Mouse (Mus musculus): Measurements from ENCODE around the gene Ifnar2. TPM values are rescaled to one million over a fixed set of nuclear protein-coding genes. Genes with fewer than 3 reads are reported as not detected.

Ifnar2 gene
- total RNA-seq, 2 experiments from 2014 or later = 32.9 to 33.2 TPM

GRCm38 (mm10) chr16:91384221-91384620 is 11.6 kb downstream of the Ifnar2 start:
- intact Hi-C loops (cut with DNase I) = no loop called here
- DNase-seq = no peak

GRCm38 (mm10) chr16:91385621-91386020 is 13.0 kb downstream of the Ifnar2 start:
- intact Hi-C loops (cut with DNase I) = no loop called here
- DNase-seq = peak; percentile 42 to 50

- no peak for DNase-seq
- intact Hi-C loops (cut with DNase I) = no loop called here
Observed at GRCm38 (mm10) chr16:91386419-91387120, 14.0 kb downstream of the Ifnar2 start.

GRCm38 (mm10) chr16:91387121-91387486 is 14.5 kb downstream of the Ifnar2 start:
- intact Hi-C loops (cut with DNase I) = no loop called here
- DNase-seq = no peak

GRCm38 (mm10) chr16:91390100-91390499 is 17.5 kb downstream of the Ifnar2 start:
- DNase-seq = no peak
- intact Hi-C loops (cut with DNase I) = no loop called here

- no peak for DNase-seq
- intact Hi-C loops (cut with DNase I) = no loop called here
Observed at GRCm38 (mm10) chr16:91391421-91391820, 18.8 kb downstream of the Ifnar2 start, which contains the start of gene Gm21970. TSS of gene Gm21970 (plus strand) at chr16:91391721.

GRCm38 (mm10) chr16:91394826-91395410 is 22.3 kb downstream of the Ifnar2 start:
- peak in 1 of 2 experiments; percentile 44 for DNase-seq
- intact Hi-C loops (cut with DNase I) = no loop called here

GRCm38 (mm10) chr16:91395633-91396392 is 23.2 kb downstream of the Ifnar2 start:
- no peak for DNase-seq
- intact Hi-C loops (cut with DNase I) = no loop called here

- no peak for DNase-seq
- intact Hi-C loops (cut with DNase I) = no loop called here
Observed at GRCm38 (mm10) chr16:91396844-91397537, 24.4 kb downstream of the Ifnar2 start.

- intact Hi-C loops (cut with DNase I) = no loop called here
- DNase-seq = no peak
Observed at GRCm38 (mm10) chr16:91398030-91398429, 25.4 kb downstream of the Ifnar2 start.

GRCm38 (mm10) chr16:91398944-91399343 is 26.4 kb downstream of the Ifnar2 start:
- intact Hi-C loops (cut with DNase I) = no loop called here
- DNase-seq = no peak

- intact Hi-C loops (cut with DNase I) = no loop called here
- no peak for DNase-seq
Observed at GRCm38 (mm10) chr16:91401569-91402165, 29.1 kb downstream of the Ifnar2 start.

- no peak for DNase-seq
- intact Hi-C loops (cut with DNase I) = no loop called here
Observed at GRCm38 (mm10) chr16:91403784-91404183, 31.2 kb downstream of the Ifnar2 start.

- intact Hi-C loops (cut with DNase I) = no loop called here
- DNase-seq = no peak
Observed at GRCm38 (mm10) chr16:91404187-91404586, 31.6 kb downstream of the Ifnar2 start.

- intact Hi-C loops (cut with DNase I) = no loop called here
- DNase-seq = no peak
Observed at GRCm38 (mm10) chr16:91404828-91405577, 32.4 kb downstream of the Ifnar2 start.

- peak; percentile 87 to 88 for DNase-seq
- intact Hi-C loops (cut with DNase I) = loop anchor here (1.0 to 2.0 kb wide), 2 partner anchors 35 to 43 kb away; no protein-coding TSS in a partner anchor
Observed at GRCm38 (mm10) chr16:91405640-91406584, 33.3 kb downstream of the Ifnar2 start, which contains the start of gene Il10rb. TSS of gene Il10rb (plus strand) at chr16:91406164.

- intact Hi-C loops (cut with DNase I) = loop anchor here (1.0 to 2.0 kb wide), 2 partner anchors 34 to 43 kb away; no protein-coding TSS in a partner anchor
- peak in 1 of 2 experiments; percentile 61 for DNase-seq
Observed at GRCm38 (mm10) chr16:91406585-91407220, 34.1 kb downstream of the Ifnar2 start.
